ENCODE assay signal across 8 mouse cellular contexts in the genomic region with DNA sequence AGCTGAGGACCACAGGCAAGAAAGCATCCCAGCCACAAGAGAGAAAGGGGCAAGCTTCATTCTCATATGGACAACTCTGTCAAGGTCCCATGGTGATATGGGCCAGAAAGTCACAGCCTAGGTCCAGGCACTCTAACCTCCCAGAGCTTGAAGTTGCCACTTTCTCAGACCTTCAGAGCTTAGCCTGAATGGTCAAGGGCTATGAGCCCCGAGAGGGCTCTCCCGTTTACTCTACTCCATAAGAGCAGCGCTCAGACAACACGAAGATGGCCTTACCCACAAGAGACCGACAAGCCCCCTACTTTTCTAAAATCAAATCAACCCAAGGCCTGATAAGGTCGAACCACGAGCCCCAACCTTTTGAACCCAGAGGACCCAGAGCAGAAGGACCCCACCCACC. TPM values are rescaled to one million over a fixed set of nuclear protein-coding genes. Genes with fewer than 3 reads are reported as not detected.
DNase-seq lines count a peak whose midpoint lies in the region; ATAC-seq and TF ChIP-seq lines count a peak whose summit lies in the region.

No protein-coding gene starts in this region.

- H3K36me3 ChIP-seq in kidney, adult 2 months (ENCODE audit: control insufficient read depth, insufficient read depth, low read length), result no peaks in the 10 kb centered on the region
- H3K36me3 ChIP-seq in hindbrain, embryonic 13.5 days, result no peaks in the 10 kb centered on the region
- H3K36me3 ChIP-seq in midbrain, embryonic 14.5 days (ENCODE audit: control insufficient read depth, insufficient read depth, low read length), result no peaks in the 10 kb centered on the region

- no peak for DNase-seq in kidney, adult 2 months
- DNase-seq in kidney, adult 11 months, result no peak
- DNase-seq in midbrain, embryonic 14.5 days, result no peak
- no peak for DNase-seq in right cerebral cortex, postnatal 36 days (ENCODE audit: low spot score in 2 of 2)
- DNase-seq in cerebellum, postnatal 36 days, result no peak
- DNase-seq in right cerebral cortex, postnatal 14 days, result no peak

- no peak for ATAC-seq in hindbrain, embryonic 13.5 days (ENCODE audit: low FRiP score)
- no peak for ATAC-seq in midbrain, embryonic 14.5 days (ENCODE audit: low FRiP score, low TSS enrichment)

- H3K27me3 ChIP-seq in kidney, adult 2 months (replicated peaks; ENCODE audit: control insufficient read depth, insufficient read depth, low read length), result no peaks in the 10 kb centered on the region
- 0 out of 2 replicates have a peak, but pooled peaks cover 3% of the 10 kb centered on the region for H3K27me3 ChIP-seq in hindbrain, embryonic 13.5 days
- no peaks in the 10 kb centered on the region for H3K27me3 ChIP-seq in midbrain, embryonic 14.5 days (ENCODE audit: control insufficient read depth, insufficient read depth, low read length)

- peak overlapping the region; percentile 100 for H3K4me2 ChIP-seq in hindbrain, embryonic 13.5 days
- H3K4me2 ChIP-seq in midbrain, embryonic 14.5 days (ENCODE audit: low read length), result peak overlapping the region; percentile 100

- H3K4me3 ChIP-seq in kidney, adult 2 months (ENCODE audit: insufficient read depth, low read depth, low read length), result peak overlapping the region; percentile 98
- H3K4me3 ChIP-seq in bone marrow macrophage, adult 2 months (ENCODE audit: insufficient read depth, low read length), result peak overlapping the region; percentile 71
- peak overlapping the region; percentile 93 for H3K4me3 ChIP-seq in hindbrain, embryonic 13.5 days
- peak overlapping the region; percentile 82 for H3K4me3 ChIP-seq in midbrain, embryonic 14.5 days (replicated peaks; ENCODE audit: low read depth, low read length)

- peaks cover 56% of the 10 kb centered on the region for H3K4me1 ChIP-seq in kidney, adult 2 months (ENCODE audit: control insufficient read depth, insufficient read depth, low read length)
- H3K4me1 ChIP-seq in bone marrow macrophage, adult 2 months (ENCODE audit: control insufficient read depth, insufficient read depth, low read length), result peaks cover 41% of the 10 kb centered on the region
- H3K4me1 ChIP-seq in hindbrain, embryonic 13.5 days (replicated peaks), result peaks cover 65% of the 10 kb centered on the region
- H3K4me1 ChIP-seq in midbrain, embryonic 14.5 days (ENCODE audit: control insufficient read depth, insufficient read depth, low read length), result peaks cover 57% of the 10 kb centered on the region

- H3K9me3 ChIP-seq in hindbrain, embryonic 13.5 days, result no peaks in the 10 kb centered on the region
- H3K9me3 ChIP-seq in midbrain, embryonic 14.5 days (ENCODE audit: control insufficient read depth, low read length), result no peaks in the 10 kb centered on the region

- no peak for TF ChIP-seq POLR2A in kidney, adult 2 months (IDR thresholded peaks at IDR 0.05; ENCODE audit: low read depth, low read length)
- TF ChIP-seq POLR2A in bone marrow macrophage, adult 2 months (IDR thresholded peaks at IDR 0.05; ENCODE audit: borderline replicate concordance, low read depth, low read length), result no peak

- peak overlapping the region; percentile 65 for H3K27ac ChIP-seq in kidney, adult 2 months (ENCODE audit: insufficient read depth, low read depth, low read length)
- H3K27ac ChIP-seq in bone marrow macrophage, adult 2 months (ENCODE audit: insufficient read depth, low read depth, low read length), result peak overlapping the region; percentile 69
- H3K27ac ChIP-seq in hindbrain, embryonic 13.5 days, result peak overlapping the region; percentile 92
- peak overlapping the region; percentile 93 for H3K27ac ChIP-seq in midbrain, embryonic 14.5 days (replicated peaks; ENCODE audit: low read depth, low read length)

- TF ChIP-seq CTCF in kidney, adult 2 months (conservative IDR thresholded peaks at IDR 0.05; ENCODE audit: insufficient read depth, insufficient read length, low read depth, low read length), result no peak
- TF ChIP-seq CTCF in bone marrow macrophage, adult 2 months (IDR thresholded peaks at IDR 0.05; ENCODE audit: low read depth, low read length), result no peak

- H3K9ac ChIP-seq in hindbrain, embryonic 13.5 days, result peak overlapping the region; percentile 98
- peak overlapping the region; percentile 94 for H3K9ac ChIP-seq in midbrain, embryonic 14.5 days (replicated peaks; ENCODE audit: low read length)

- 5% methylated on average over 7 of the region's 7 CpGs for WGBS in kidney, adult 2 months
- WGBS in hindbrain, embryonic 13.5 days, result under 1% methylated on average over 7 of the region's 7 CpGs
- WGBS in midbrain, embryonic 14.5 days, result 5% methylated on average over 7 of the region's 7 CpGs

RNA-seq across cellular contexts. Expression of a gene that starts 1.3 kb away (rescaled TPM):
- polyA plus RNA-seq in kidney, adult 2 months (2012; rRNA removed), result 40.4 and 43.9 TPM in 2 replicates
- 61.1 and 63.9 TPM in 2 replicates for polyA plus RNA-seq in bone marrow macrophage, adult 2 months (2012; ENCODE audit: insufficient read depth, insufficient read length, missing spikeins)
- polyA plus RNA-seq in hindbrain, embryonic 13.5 days (2015; fragmentation: Nextera tagmentation; extraction: Ambion mirVana), result 10.3 and 10.4 TPM in 2 replicates
- 14.3 and 15.4 TPM in 2 replicates for polyA plus RNA-seq in midbrain, embryonic 14.5 days (2014; fragmentation: Nextera tagmentation; extraction: Ambion mirVana)

RNA-seq across cellular contexts. Expression of a gene that starts 28.5 kb away (rescaled TPM):
- polyA plus RNA-seq in kidney, adult 2 months (2012; rRNA removed), result 68.9 and 75.5 TPM in 2 replicates
- 27.9 and 28.1 TPM in 2 replicates for polyA plus RNA-seq in bone marrow macrophage, adult 2 months (2012; ENCODE audit: insufficient read depth, insufficient read length, missing spikeins)
- polyA plus RNA-seq in hindbrain, embryonic 13.5 days (2015; fragmentation: Nextera tagmentation; extraction: Ambion mirVana), result 78.8 and 84.8 TPM in 2 replicates
- polyA plus RNA-seq in midbrain, embryonic 14.5 days (2014; fragmentation: Nextera tagmentation; extraction: Ambion mirVana), result 74.1 and 85.6 TPM in 2 replicates
